8 mouse cellular contexts compared by ENCODE assay signal in the genomic region with DNA sequence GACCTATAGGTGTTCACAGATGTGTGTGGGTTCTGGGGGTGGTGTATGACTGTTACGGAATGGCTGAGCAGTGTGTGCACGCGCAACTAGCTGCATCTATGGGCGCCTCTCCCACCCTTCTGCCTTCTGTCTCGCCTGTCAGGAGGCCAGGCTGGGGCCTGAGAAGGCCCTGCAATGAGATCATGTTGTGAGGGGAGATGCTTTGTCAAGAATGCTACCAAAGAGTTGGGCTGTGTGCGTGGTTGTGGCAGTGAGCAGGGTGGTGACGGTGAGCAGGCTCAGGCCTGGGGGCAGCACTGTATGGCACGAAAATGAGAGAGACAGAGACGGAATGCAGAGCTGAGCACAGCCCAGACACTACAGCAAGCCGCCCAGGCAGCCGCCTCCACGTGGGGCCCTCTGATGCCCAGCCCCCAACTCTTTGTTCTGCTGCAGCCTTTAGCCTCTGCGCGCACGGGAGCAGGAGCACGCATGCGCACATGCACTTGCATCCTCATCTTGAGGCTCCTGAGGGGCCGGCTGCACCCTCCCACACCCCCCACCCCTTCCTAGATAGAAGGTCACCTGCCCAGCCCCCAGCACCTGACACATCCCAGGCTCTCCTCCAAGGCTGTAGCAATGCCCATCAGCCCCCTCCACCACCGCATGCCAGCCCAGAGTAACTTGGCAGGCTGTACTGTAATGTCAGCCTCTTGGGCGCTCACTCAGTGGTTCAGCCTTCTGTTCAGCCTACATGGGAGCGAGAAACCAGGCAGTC.
DNase-seq lines count a peak whose midpoint lies in the region; ATAC-seq lines count a peak whose summit lies in the region.

No protein-coding gene starts in this region.

- peak overlapping the region; percentile 45; the same call in 1 of the 2 replicates for H3K9ac ChIP-seq in kidney, embryonic 16.5 days (replicated peaks; ENCODE audit: low read length)

- H3K4me3 ChIP-seq in kidney, embryonic 16.5 days (ENCODE audit: low read length): no peak overlapping the region
- H3K4me3 ChIP-seq in heart, embryonic 10.5 days: no peak overlapping the region; the same call in 1 of the 2 replicates

- H3K4me1 ChIP-seq in kidney, embryonic 16.5 days (ENCODE audit: insufficient read depth, low read length): peaks cover 57% of the 10 kb centered on the region
- H3K4me1 ChIP-seq in heart, embryonic 10.5 days: peaks cover 70% of the 10 kb centered on the region

- H3K27me3 ChIP-seq in kidney, embryonic 16.5 days (ENCODE audit: insufficient read depth, low read length): no peaks in the 10 kb centered on the region
- H3K27me3 ChIP-seq in heart, embryonic 10.5 days (ENCODE audit: insufficient read depth, poor library complexity, severe bottlenecking): no peaks in the 10 kb centered on the region

- no peaks in the 10 kb centered on the region for H3K9me3 ChIP-seq in kidney, embryonic 16.5 days (ENCODE audit: low read length)
- H3K9me3 ChIP-seq in heart, embryonic 10.5 days: no peaks in the 10 kb centered on the region

- peak overlapping the region; percentile 86 for H3K27ac ChIP-seq in kidney, embryonic 16.5 days (ENCODE audit: low read length)
- H3K27ac ChIP-seq in heart, embryonic 10.5 days: peak overlapping the region; percentile 91

- no peak overlapping the region; the same call in 1 of the 2 replicates for H3K4me2 ChIP-seq in kidney, embryonic 16.5 days (replicated peaks; ENCODE audit: low read depth, low read length)

- ATAC-seq in kidney, embryonic 16.5 days (ENCODE audit: low FRiP score, low TSS enrichment): peak; percentile 33

- 32% methylated on average over 21 of the region's 21 CpGs for WGBS in kidney, embryonic 16.5 days
- 28% methylated on average over 21 of the region's 21 CpGs for WGBS in heart, embryonic 10.5 days

- H3K36me3 ChIP-seq in kidney, embryonic 16.5 days (ENCODE audit: insufficient read depth, low read length): peaks cover 36% of the 10 kb centered on the region
- peaks cover 51% of the 10 kb centered on the region for H3K36me3 ChIP-seq in heart, embryonic 10.5 days

- no peak for DNase-seq in kidney, postnatal 25 days
- peak; percentile 61 to 67 for DNase-seq in cerebellum, postnatal 36 days
- DNase-seq in heart, embryonic 10.5 days (ENCODE audit: low spot score): peak; percentile 85
- peak; percentile 70 to 72 for DNase-seq in layer of hippocampus, postnatal 14 days (ENCODE audit: low spot score in 2 of 2)
- peak; percentile 83 for DNase-seq in neural tube, embryonic 10.5 days (ENCODE audit: extremely low spot score, low spot score)
- no peak for DNase-seq in B cell, adult 2 months
- DNase-seq in spleen, postnatal 10 days (ENCODE audit: low spot score in 2 of 2): no peak

Comparison
In these comparisons a context has a peak if more than half of its experiments do, and no peak if none do; other contexts are left out.
1. DNase-seq: peak in cerebellum, postnatal 36 days (2 of 2), heart, embryonic 10.5 days (single experiment), layer of hippocampus, postnatal 14 days (2 of 2) and neural tube, embryonic 10.5 days (single experiment); none in kidney, postnatal 25 days (0 of 2), B cell, adult 2 months (0 of 2) and spleen, postnatal 10 days (0 of 2).